Mouse (Mus musculus): ENCODE results near the gene Mrpl12. TPM values are rescaled to one million over a fixed set of nuclear protein-coding genes. Genes with fewer than 3 reads are reported as not detected.

Mrpl12 gene
- 70.7 TPM for polyA plus RNA-seq (2017; shearing (Covaris generic))

DNA sequence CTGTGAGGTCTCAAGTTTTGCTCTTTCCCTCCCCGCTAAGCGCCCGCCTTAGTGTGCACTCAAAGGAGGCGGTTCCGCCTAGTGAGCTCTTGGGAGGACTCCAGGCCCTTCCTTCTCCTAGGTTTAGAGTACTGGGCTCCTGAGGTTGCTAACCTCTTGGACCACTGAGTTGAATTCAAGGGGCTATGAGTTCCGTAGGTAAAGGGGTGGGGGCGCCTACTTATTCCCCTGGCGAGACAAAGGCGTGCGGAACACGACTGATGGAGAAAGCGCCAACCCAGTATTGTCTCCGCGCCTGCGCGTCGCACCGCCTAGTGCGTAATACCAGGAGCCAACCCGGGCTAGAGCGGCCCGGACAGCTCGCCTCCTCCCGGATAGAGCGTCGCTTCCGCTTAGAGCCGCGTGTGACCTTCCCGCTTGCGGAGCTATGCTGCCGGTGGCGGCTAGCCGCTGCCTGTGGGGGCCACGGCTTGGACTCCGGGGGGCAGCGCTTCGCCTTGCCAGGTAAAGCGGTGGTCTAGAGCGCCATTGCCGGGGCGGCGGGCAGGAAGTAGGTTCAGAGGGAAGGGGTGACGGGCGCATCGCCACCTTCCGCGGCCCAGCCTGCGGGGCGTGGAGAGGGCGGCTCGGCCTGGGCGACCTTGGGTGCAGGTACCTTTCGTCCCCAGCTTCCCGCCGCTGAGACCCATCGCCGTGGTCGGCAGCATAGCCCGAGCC lies at the start of gene Mrpl12:
Gene Mrpl12, plus strand, starts transcription at position 349 of the 717 bp plus-strand sequence.

GRCm38 (mm10) chr11:120437152-120437856 lies 47.1 kb upstream of the Mrpl12 start, which contains the start of gene Nploc4:
TSS of gene Nploc4 (minus strand) at chr11:120437708.

GRCm38 (mm10) chr11:120442344-120442743 lies 42.1 kb upstream of the Mrpl12 start, which contains the start of gene Tspan10:
TSS of gene Tspan10 (plus strand) at chr11:120442644.

GRCm38 (mm10) chr11:120453306-120453705 lies 31.1 kb upstream of the Mrpl12 start, which contains the start of gene Pde6g:
TSS of gene Pde6g (minus strand) at chr11:120453500.

GRCm38 (mm10) chr11:120457772-120458751 lies 26.4 kb upstream of the Mrpl12 start, which contains the start of the genes Oxld1 and Ccdc137:
TSS of gene Oxld1 (minus strand) at chr11:120458068.
TSS of gene Ccdc137 (plus strand) at chr11:120458115.

DNA sequence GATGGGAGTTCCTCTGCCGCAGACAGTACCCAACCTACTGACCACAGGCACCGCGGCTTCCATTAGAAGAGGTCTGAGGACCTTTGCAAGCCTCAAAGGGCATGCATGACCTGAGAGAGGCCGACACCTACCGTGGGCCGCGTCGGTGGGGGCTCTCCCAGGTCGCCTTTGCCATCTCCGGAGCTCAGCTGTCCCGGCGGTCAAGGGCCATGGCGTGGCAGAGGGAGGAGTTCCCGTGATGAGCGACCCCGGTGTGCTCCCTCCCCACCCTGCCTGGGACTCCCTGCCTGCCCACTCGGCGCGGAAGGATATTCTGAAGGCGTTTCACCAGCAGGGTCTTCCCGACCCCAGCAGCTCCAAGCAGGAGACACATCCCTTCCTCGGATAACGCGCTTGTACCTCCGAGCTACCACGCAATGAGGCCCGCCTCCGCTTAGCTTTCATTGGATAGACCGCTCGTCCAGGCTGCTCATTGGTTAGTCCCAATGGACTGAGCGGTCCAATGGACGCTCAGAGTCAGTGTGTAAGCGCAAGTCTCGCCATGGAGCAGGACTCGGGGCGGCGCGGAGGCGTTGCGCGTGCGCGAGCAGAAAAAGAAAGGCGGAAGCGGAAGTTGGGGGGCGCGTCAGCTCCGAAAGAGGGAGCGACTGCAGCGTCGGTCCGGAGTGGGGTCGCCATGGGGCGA lies 17.2 kb upstream of the Mrpl12 start, which contains the start of gene Arl16:
Gene Arl16, minus strand, starts transcription at position 557 of the 685 bp plus-strand sequence.

GRCm38 (mm10) chr11:120491317-120492023 lies 7.1 kb downstream of the Mrpl12 start, which contains the start of gene Slc25a10:
TSS of gene Slc25a10 (plus strand) at chr11:120491840.

DNA sequence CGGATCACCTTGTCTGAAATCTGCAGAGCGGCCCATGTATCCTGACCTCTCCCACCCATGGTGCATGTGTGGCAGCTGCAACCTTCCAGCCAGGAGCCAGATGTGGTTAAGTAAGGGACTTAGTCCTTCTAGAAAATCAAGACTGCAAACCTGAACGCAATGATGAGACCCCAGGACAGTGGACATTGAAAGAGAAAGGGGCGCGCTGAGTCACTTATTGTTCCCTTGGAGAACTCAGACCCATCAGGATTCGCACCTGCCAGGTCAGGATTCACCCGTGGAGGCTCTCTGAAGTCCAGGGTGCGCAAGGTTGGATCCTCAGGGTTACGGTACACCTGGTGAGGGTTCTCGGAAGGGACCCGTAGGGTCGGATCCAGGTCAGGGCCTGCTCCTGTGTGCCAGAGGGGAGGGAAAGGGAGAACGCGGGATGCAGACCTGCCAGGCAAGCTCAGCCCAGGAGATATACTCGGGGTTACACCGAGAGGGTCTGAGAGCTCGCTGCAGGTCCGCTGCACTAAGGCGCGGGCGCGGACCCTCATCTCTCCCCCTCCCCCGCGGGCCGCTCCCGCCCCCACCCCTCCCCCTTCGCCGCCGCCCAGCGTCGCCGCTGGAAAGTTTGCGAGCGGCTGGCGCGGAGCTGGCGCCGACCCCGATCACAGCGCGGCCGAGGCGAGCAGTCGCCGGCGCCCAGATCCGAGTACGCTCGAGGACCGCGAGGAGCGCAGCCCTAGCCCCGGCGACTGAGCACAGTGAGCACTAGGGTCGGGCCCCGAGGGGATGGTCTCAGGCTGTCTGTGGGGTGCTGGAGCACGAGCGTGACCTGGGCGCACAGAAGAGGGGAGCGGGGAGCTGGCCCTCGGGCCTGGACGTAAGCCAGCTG lies 45.9 kb downstream of the Mrpl12 start, which contains the start of gene Gcgr:
Gene Gcgr, plus strand, starts transcription at position 615 of the 880 bp plus-strand sequence.

Other genes with a start within 250 kb of the Mrpl12 start
- 2,226 TPM for gene Actg1, start 136.1 kb upstream of the Mrpl12 start, polyA plus RNA-seq (2017; shearing (Covaris generic))
- gene Fscn2, start 123.1 kb upstream of the Mrpl12 start, polyA plus RNA-seq (2017; shearing (Covaris generic)) = 0.68 TPM
- gene Faap100, start 105.8 kb upstream of the Mrpl12 start, polyA plus RNA-seq (2017; shearing (Covaris generic)) = 29.6 TPM
- gene Nploc4, start 46.9 kb upstream of the Mrpl12 start, polyA plus RNA-seq (2017; shearing (Covaris generic)) = 54.4 TPM
- gene Tspan10, start 42.0 kb upstream of the Mrpl12 start, polyA plus RNA-seq (2017; shearing (Covaris generic)) = not detected
- gene Pde6g, start 31.1 kb upstream of the Mrpl12 start, polyA plus RNA-seq (2017; shearing (Covaris generic)) = 0.35 TPM
- gene Oxld1, start 26.5 kb upstream of the Mrpl12 start, polyA plus RNA-seq (2017; shearing (Covaris generic)) = 14.6 TPM
- 50.7 TPM for gene Ccdc137, start 26.5 kb upstream of the Mrpl12 start, polyA plus RNA-seq (2017; shearing (Covaris generic))
- gene Arl16, start 17.0 kb upstream of the Mrpl12 start, polyA plus RNA-seq (2017; shearing (Covaris generic)) = 36.3 TPM
- gene Slc25a10, start 7.2 kb downstream of the Mrpl12 start, polyA plus RNA-seq (2017; shearing (Covaris generic)) = 8.9 TPM
- gene Gcgr, start 46.1 kb downstream of the Mrpl12 start, polyA plus RNA-seq (2017; shearing (Covaris generic)) = not detected
- 144 TPM for gene Mcrip1, start 65.1 kb downstream of the Mrpl12 start, polyA plus RNA-seq (2017; shearing (Covaris generic))
- not detected for gene Ppp1r27, start 66.5 kb downstream of the Mrpl12 start, polyA plus RNA-seq (2017; shearing (Covaris generic))
- 244 TPM for gene P4hb, start 88.6 kb downstream of the Mrpl12 start, polyA plus RNA-seq (2017; shearing (Covaris generic))
- 800 TPM for gene Arhgdia, start 97.0 kb downstream of the Mrpl12 start, polyA plus RNA-seq (2017; shearing (Covaris generic))
- gene Alyref, start 113.8 kb downstream of the Mrpl12 start, polyA plus RNA-seq (2017; shearing (Covaris generic)) = 327 TPM
- 115 TPM for gene Anapc11, start 113.8 kb downstream of the Mrpl12 start, polyA plus RNA-seq (2017; shearing (Covaris generic))
- 1.2 TPM for gene Npb, start 123.9 kb downstream of the Mrpl12 start, polyA plus RNA-seq (2017; shearing (Covaris generic))
- gene Pcyt2, start 133.3 kb downstream of the Mrpl12 start, polyA plus RNA-seq (2017; shearing (Covaris generic)) = 159 TPM
- 300 TPM for gene Sirt7, start 140.6 kb downstream of the Mrpl12 start, polyA plus RNA-seq (2017; shearing (Covaris generic))
- gene Mafg, start 149.0 kb downstream of the Mrpl12 start, polyA plus RNA-seq (2017; shearing (Covaris generic)) = 17.6 TPM
- 1.2 TPM for gene Pycr1, start 159.2 kb downstream of the Mrpl12 start, polyA plus RNA-seq (2017; shearing (Covaris generic))
- 0.41 TPM for gene Myadml2, start 163.5 kb downstream of the Mrpl12 start, polyA plus RNA-seq (2017; shearing (Covaris generic))
- not detected for gene Notum, start 176.6 kb downstream of the Mrpl12 start, polyA plus RNA-seq (2017; shearing (Covaris generic))
- 178 TPM for gene Aspscr1, start 188.4 kb downstream of the Mrpl12 start, polyA plus RNA-seq (2017; shearing (Covaris generic))
- 114 TPM for gene Cenpx, start 229.1 kb downstream of the Mrpl12 start, polyA plus RNA-seq (2017; shearing (Covaris generic))
- gene Lrrc45, start 229.3 kb downstream of the Mrpl12 start, polyA plus RNA-seq (2017; shearing (Covaris generic)) = 67.6 TPM
- 1.8 TPM for gene Rac3, start 236.9 kb downstream of the Mrpl12 start, polyA plus RNA-seq (2017; shearing (Covaris generic))
- gene Dcxr, start 242.7 kb downstream of the Mrpl12 start, polyA plus RNA-seq (2017; shearing (Covaris generic)) = 14.3 TPM
- gene Cbr2, start 247.5 kb downstream of the Mrpl12 start, polyA plus RNA-seq (2017; shearing (Covaris generic)) = 0.59 TPM